Mouse (Mus musculus) embryonic fibroblast, embryonic 13.5 days (primary cell): ENCODE data around the gene Ncoa3. TPM values are rescaled to one million over a fixed set of nuclear protein-coding genes. Genes with fewer than 3 reads are reported as not detected.
A peak's percentile ranks its signal among the peaks of the same experiment; 100 is the strongest.

Source experiments
- H3K27ac ChIP-seq: 2 replicates; pipeline ENCODE4 v1.5.1; 2012; ENCODE audit warnings: low read length, control low read depth, inconsistent platforms; ENCODE audit not compliant: insufficient read depth
- H3K4me1 ChIP-seq: 2 replicates; pipeline ENCODE4 v1.6.1; 2011; ENCODE audit warnings: low read length; ENCODE audit not compliant: control insufficient read depth, insufficient read depth
- H3K4me3 ChIP-seq: 2 replicates; pipeline ENCODE4 v1.5.1; 2011; ENCODE audit warnings: mild to moderate bottlenecking, control low read depth, low read length; ENCODE audit not compliant: insufficient read depth
- CTCF ChIP-seq: IDR thresholded peaks from 2 replicates; pipeline ENCODE4 v1.5.1; 2011; ENCODE audit warnings: mild to moderate bottlenecking, control low read depth, low read length, moderate library complexity, borderline replicate concordance; ENCODE audit not compliant: insufficient read depth
- POLR2A ChIP-seq: IDR thresholded peaks from 2 replicates; pipeline ENCODE4 v1.6.1; 2011; ENCODE audit warnings: low read depth, mild to moderate bottlenecking, control low read depth, low read length, moderate library complexity
- polyA plus RNA-seq: library from polyadenylated mRNA; stranded (reverse); fragments of >200 nt; gene quantifications from 2 replicates; pipeline ENCODE4 v1.2.4, GENCODE M21; 2011; ENCODE audit warnings: low read depth; ENCODE audit not compliant: missing spikeins, insufficient read length

Gene Ncoa3
- polyA plus RNA-seq, 1 experiment: 27.2 TPM

DNA sequence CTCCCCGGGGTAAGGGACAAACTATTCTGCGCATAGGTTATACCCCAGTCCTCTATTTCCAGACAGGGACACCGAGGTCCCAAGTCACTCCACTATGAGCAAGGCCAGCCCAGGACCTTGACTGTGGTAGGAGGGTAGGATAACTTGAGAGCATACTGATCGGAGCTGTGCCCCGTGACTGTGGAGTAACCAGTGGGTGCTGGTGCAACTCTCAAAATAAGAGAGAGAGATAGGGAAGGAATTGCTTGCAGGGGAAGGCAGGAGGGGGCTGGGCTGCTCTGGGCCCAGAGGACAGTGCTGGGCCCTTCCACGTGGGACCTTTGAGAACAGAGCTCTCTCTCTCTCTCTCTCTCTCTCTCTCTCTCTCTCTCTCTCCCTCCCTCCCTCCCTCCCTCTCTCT, 103.9 kb downstream of the Ncoa3 start:
- no peaks in the 10 kb centered on the region for H3K4me1 ChIP-seq
- TF ChIP-seq POLR2A (no peak), CTCF (no peak)
- no peak overlapping the region for H3K27ac ChIP-seq
- H3K4me3 ChIP-seq: no peak overlapping the region

DNA sequence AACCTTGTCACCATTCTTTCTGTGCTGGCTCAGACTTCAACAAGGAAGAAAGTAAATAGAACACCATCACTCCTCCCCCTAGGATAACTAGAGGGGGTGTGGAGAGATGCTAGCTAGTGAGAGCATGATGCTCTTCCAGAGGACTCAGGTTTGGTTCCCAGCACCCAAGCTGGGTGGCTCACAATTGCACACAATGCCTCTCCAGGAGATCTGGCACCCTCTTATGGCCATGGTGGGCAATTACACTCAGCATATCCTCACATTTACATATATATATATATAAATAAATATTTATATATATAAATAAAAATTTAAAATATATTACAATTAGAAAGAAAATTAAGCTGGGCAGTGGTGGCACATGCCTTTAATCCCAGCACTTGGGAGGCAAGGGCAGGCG, 104.4 kb downstream of the Ncoa3 start:
- Histone ChIP-seq H3K27ac (no peak overlapping the region), H3K4me1 (no peaks in the 10 kb centered on the region), H3K4me3 (no peak overlapping the region)
- TF ChIP-seq CTCF (0 out of 2 replicates have a peak, but pooled peaks have one; percentile 2), POLR2A (no peak)

DNA sequence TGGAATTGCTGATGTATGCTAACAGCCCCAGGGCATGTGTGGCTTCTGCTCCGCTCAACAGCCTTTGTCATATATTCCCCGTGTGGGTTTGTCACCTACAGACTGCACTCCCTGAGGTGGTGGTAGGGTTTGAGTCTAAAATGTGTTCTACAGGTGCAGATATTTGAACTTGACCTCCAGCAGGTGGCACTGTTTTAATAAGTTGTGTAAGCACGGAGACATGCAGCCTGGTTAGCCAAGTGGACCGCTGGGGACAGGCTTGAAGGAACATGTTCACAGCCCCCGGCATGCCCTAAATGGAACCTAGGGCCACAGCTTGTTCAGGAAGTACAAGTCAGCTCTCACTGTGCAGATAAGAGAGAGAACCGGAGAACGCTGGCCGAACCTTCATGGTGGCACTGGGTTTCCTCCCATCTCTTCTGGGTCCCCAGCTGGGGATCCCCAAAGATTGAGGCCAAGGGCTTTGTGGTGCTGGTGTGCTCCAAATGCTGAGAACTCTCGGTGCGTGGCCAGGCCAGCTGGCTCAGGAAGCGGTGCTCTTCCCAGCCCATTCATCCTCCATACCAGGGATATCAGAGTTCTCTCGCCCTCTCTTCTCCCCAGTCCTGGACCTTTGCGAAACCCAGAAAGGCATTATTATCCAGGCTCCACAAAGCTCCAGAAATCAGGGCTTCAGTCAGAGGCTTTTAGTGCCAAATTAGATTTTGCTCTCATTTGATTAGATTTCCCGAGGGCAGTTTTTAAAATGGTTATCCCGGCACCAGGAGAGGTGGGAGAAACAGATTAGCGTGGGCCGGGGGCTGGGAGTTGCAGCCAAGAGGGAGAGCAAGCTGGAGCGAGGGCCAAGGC, 105.2 kb downstream of the Ncoa3 start:
- Histone ChIP-seq H3K4me1 (no peaks in the 10 kb centered on the region), H3K4me3 (no peak overlapping the region), H3K27ac (no peak overlapping the region)
- TF ChIP-seq POLR2A: no peak
- no peak for TF ChIP-seq CTCF

GRCm38 (mm10) chr2:166098292-166098933, 106.0 kb downstream of the Ncoa3 start:
- H3K4me3 ChIP-seq: no peak overlapping the region
- no peaks in the 10 kb centered on the region for H3K4me1 ChIP-seq
- TF ChIP-seq POLR2A: no peak
- no peak overlapping the region for H3K27ac ChIP-seq

GRCm38 (mm10) chr2:166100309-166101262, 108.2 kb downstream of the Ncoa3 start:
- Histone ChIP-seq H3K4me1 (peaks cover 4% of the 10 kb centered on the region; the same call in 1 of the 2 replicates), H3K27ac (no peak overlapping the region), H3K4me3 (no peak overlapping the region)
- no peak for TF ChIP-seq POLR2A
- no peak for TF ChIP-seq CTCF

DNA sequence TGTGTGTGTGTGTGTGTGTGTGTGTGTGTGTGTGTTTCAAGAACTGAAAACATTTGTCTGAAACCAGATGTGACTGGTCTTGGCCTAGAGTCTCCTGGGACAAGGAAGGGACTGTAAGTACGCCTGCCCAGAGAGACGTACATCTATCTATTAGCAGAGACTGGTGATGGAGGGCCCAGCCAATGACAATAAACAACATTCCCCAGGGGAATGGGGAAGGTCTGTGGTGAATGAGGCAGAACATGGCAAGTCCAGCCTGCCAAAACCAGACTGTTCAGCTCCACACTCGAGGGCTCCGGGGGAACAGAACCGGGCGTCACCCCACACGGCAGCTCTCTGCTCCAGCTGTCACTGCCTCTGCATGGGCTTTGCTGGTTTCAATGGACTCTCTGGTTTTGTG, 110.5 kb downstream of the Ncoa3 start:
- Histone ChIP-seq H3K4me1 (peaks cover 4% of the 10 kb centered on the region; the same call in 1 of the 2 replicates), H3K4me3 (no peak overlapping the region), H3K27ac (no peak overlapping the region)
- no peak for TF ChIP-seq POLR2A
- TF ChIP-seq CTCF: no peak

DNA sequence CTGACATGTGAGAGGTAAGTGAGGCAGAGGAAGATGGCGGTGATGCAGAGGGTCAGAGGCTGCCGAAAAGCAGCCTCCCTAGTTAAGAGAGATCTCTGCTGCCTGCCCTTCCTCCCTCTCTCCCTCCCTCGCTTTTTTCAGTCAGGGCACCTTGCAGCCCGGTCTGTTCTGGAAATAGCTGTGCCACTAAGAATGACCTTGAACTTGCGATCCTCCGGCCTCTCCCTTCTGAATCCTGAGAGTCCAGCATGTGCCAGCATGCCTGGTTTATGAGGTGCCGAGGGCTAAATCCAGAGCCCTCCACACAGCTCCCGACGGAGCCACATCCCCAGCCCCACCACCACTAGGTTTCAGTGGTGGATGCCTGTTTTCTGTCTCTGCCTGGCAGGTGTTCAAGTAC, 113.5 kb downstream of the Ncoa3 start:
- peaks cover 4% of the 10 kb centered on the region; the same call in 1 of the 2 replicates for H3K4me1 ChIP-seq
- H3K4me3 ChIP-seq: no peak overlapping the region
- TF ChIP-seq CTCF: no peak
- no peak for TF ChIP-seq POLR2A
- no peak overlapping the region for H3K27ac ChIP-seq

GRCm38 (mm10) chr2:166106631-166107030, 114.2 kb downstream of the Ncoa3 start:
- H3K27ac ChIP-seq: no peak overlapping the region
- peaks cover 4% of the 10 kb centered on the region; the same call in 1 of the 2 replicates for H3K4me1 ChIP-seq
- TF ChIP-seq POLR2A: no peak
- no peak for TF ChIP-seq CTCF
- no peak overlapping the region for H3K4me3 ChIP-seq

- no peak overlapping the region for H3K27ac ChIP-seq
- peaks cover 4% of the 10 kb centered on the region; the same call in 1 of the 2 replicates for H3K4me1 ChIP-seq
- TF ChIP-seq CTCF (no peak), POLR2A (no peak)
- no peak overlapping the region for H3K4me3 ChIP-seq
Observed at GRCm38 (mm10) chr2:166107911-166108310, 115.5 kb downstream of the Ncoa3 start.
